Mouse (Mus musculus) megakaryocyte, embryonic 14.5 days (primary cell): ENCODE results near the gene Unc119b. TPM values are rescaled to one million over a fixed set of nuclear protein-coding genes. Genes with fewer than 3 reads are reported as not detected.
"Not testable (repeated sequence)": the region's sequence is repeated elsewhere in the genome, so short reads cannot be mapped to it uniquely, and the experiment has no call there.

ENCODE experiments used
- H3K27me3 ChIP-seq: replicated peaks from 2 replicates; pipeline ENCODE3; 2012; ENCODE audit warnings: inconsistent platforms
- H3K36me3 ChIP-seq: replicated peaks from 2 replicates; pipeline ENCODE3; 2012; ENCODE audit warnings: low read length, inconsistent platforms, mixed read lengths
- H3K4me1 ChIP-seq: 2 replicates; pipeline ENCODE4 v1.6.1; 2012; ENCODE audit warnings: inconsistent platforms
- H3K4me3 ChIP-seq: replicated peaks from 2 replicates; pipeline ENCODE3; 2012; ENCODE audit warnings: moderate library complexity, mild to moderate bottlenecking, inconsistent platforms
- H3K9me3 ChIP-seq: 2 replicates; pipeline ENCODE4 v1.6.1; 2012; ENCODE audit warnings: inconsistent platforms
- FLI1 ChIP-seq: IDR thresholded peaks from 2 replicates; pipeline ENCODE4 v1.6.1; 2012; ENCODE audit warnings: low read length, inconsistent platforms, mixed read lengths
- GATA1 ChIP-seq: IDR thresholded peaks from 3 replicates; pipeline ENCODE4 v1.6.1; 2012; ENCODE audit warnings: mixed read lengths, low read length, inconsistent platforms, borderline replicate concordance
- polyA plus RNA-seq: library from polyadenylated mRNA; stranded (reverse); fragments of >175 nt; gene quantifications from 2 replicates; pipeline ENCODE4 v1.2.3, GENCODE M21; 2012; ENCODE audit warnings: low replicate concordance; ENCODE audit not compliant: insufficient read depth

The Unc119b gene
- polyA plus RNA-seq, 1 experiment: 25.4 TPM

DNA sequence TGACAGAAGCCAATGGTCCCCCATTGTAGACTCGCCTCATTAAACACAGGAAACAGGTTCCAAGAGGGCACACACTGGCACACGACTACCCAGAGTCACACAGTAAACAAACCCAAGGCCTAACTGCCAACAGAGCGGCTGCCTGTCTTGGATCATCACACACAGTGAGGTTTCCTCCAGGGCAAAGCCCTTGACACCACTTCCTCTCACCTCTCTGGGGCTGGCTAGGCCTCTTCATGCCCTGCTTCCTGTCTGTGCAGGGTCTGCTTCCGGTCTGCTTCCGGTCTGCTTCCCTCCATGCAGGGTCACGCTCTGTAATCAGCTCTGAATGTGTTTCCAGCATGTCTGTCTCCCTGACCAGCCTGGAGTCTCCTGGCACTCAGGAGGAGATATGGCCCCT lies 32.6 kb upstream of the Unc119b start:
- Histone ChIP-seq H3K4me1 (peaks cover 51% of the 10 kb centered on the region), H3K36me3 (no peaks in the 10 kb centered on the region), H3K9me3 (no peaks in the 10 kb centered on the region), H3K4me3 (peak overlapping the region; percentile 57), H3K27me3 (peaks cover 6% of the 10 kb centered on the region)
- TF ChIP-seq GATA1: peak; percentile 34; the same call in 1 of the 3 replicates
- TF ChIP-seq FLI1: peak; percentile 94; the same call in 1 of the 2 replicates

DNA sequence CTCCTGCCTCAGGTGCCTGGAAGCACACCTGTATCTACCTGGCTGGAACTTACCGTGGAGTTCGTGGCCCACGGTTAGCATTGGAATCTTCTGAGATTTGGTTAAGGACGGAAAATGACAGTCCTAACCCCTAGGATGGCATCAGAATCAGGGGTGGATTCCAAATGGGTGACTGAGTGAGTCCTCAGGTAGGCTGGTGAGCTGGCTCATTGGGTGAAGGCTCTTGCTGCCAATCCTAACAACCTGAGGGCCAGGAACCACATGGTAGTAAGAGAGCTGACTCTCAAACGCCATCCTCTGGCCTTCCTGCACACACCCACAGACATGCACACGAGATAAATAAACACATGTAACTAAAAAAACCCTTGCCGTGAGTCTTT lies 32.0 kb upstream of the Unc119b start:
- no peaks in the 10 kb centered on the region for H3K36me3 ChIP-seq
- no peak for TF ChIP-seq GATA1
- TF ChIP-seq FLI1: no peak
- H3K9me3 ChIP-seq: no peaks in the 10 kb centered on the region
- H3K27me3 ChIP-seq: peaks cover 1% of the 10 kb centered on the region
- H3K4me3 ChIP-seq: no peak overlapping the region
- peaks cover 50% of the 10 kb centered on the region for H3K4me1 ChIP-seq

DNA sequence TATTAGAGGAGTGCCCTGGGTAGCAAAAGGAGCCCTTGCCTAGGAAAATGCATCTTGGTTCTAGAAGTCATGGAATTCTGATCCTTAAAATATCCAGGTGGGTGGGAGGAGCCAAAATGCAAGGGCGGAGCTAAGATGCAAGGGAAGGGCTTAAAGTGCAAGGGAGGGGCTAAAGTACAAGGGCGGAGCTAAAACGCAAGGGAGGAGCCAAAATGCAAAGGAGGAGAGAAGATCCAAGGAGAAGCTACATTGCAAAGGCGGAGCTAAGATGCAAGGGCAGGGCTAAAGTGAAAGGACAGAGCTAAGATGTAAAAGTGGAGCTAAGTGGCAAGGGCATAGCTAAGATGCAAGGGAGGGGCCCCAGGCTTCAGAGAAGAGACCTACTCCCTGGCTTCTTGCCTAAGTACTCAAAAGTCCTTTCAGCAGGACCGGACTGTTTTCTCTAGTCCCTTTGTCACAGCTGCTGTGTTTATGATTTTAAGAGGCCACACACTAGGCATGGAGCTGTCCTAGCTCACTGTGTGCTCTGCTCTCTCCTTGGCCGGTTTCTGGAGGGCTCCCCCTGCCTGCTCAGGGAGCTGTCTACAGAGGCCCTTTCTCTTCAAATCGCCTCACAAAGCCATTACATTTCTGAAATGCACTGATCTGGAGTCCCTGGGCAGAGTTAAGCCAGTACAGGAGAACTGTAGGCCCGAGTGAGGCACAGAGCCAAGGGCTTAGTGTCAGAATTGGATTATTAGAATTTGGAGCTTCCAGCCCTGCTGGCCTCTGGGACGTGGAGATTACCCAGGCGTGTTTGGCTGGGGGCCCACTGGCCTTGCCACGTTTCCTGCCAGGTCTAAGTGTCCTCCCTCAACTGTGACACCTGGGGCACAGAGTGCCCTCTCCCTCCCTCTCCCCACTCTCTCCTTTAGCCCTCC lies 31.4 kb upstream of the Unc119b start:
- TF ChIP-seq FLI1 (no peak), GATA1 (no peak)
- H3K36me3 ChIP-seq: no peaks in the 10 kb centered on the region
- peaks cover 55% of the 10 kb centered on the region for H3K4me1 ChIP-seq
- H3K27me3 ChIP-seq: peaks cover 1% of the 10 kb centered on the region
- peak overlapping the region; percentile 30 for H3K4me3 ChIP-seq
- no peaks in the 10 kb centered on the region for H3K9me3 ChIP-seq

DNA sequence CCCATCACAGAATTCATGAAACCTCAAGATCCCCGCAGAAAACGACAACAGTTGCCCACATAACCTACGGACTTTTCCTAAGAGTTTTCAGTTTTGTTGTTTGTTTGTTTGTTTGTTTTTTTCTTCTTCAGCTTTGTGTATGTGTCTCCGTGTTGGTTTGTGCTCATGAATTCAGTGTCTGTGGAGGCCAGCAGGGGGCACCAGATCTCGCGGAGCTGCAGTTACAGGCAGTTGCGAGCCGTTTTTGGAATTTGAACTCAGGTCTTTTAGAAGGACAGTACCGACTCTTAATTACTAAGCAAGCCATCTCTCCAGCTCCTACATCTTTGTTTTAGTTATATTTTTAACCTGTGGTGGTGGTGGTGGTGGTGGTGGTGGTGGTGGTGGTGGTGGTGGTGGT lies 30.6 kb upstream of the Unc119b start:
- H3K4me1 ChIP-seq: peaks cover 63% of the 10 kb centered on the region
- no peak overlapping the region for H3K4me3 ChIP-seq
- peaks cover 1% of the 10 kb centered on the region for H3K27me3 ChIP-seq
- H3K9me3 ChIP-seq: no peaks in the 10 kb centered on the region
- no peaks in the 10 kb centered on the region for H3K36me3 ChIP-seq
- TF ChIP-seq GATA1 (no peak), FLI1 (no peak)

DNA sequence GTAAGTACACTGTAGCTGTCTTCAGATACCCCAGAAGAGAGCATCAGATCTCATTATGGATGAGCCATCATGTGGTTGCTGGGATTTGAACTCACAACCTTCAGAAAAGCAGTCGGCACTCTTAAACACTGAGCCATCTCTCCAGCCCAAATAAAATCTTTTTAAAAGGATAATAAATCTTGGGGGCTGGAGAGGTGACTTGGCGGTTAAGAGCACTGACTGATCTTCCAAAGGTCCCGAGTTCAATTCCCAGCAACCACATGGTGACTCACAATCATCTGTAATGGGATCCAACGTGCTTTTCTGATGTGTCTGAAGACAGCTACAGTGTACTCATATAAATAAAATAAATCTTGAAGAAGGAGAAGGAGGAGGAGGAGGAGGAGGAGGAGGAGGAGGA lies 29.7 kb upstream of the Unc119b start:
- not testable (repeated sequence) for H3K36me3 ChIP-seq, H3K27me3 ChIP-seq, H3K4me3 ChIP-seq, H3K9me3 ChIP-seq
- peaks cover 72% of the 10 kb centered on the region for H3K4me1 ChIP-seq

DNA sequence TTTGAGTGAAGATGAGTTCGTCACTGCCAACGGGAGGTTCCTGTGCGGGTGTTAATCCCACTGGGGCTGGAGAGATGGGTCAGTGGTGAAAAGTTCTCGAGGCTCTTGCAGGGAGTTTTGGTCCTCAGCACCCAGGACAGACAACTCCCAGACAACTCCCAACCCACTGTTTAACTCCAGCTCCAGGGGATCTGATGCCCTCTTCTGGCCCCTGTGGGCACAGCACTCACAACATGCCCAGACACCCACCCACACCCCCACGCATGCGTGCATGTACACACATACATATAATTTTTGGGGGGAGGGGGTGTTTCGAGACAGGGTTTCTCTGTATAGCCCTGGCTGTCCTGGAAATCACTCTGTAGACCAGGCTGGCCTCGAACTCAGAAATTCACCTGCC lies 28.8 kb upstream of the Unc119b start:
- TF ChIP-seq FLI1 (no peak), GATA1 (no peak)
- no peaks in the 10 kb centered on the region for H3K36me3 ChIP-seq
- no peaks in the 10 kb centered on the region for H3K27me3 ChIP-seq
- no peaks in the 10 kb centered on the region for H3K9me3 ChIP-seq
- peaks cover 75% of the 10 kb centered on the region for H3K4me1 ChIP-seq
- no peak overlapping the region for H3K4me3 ChIP-seq

DNA sequence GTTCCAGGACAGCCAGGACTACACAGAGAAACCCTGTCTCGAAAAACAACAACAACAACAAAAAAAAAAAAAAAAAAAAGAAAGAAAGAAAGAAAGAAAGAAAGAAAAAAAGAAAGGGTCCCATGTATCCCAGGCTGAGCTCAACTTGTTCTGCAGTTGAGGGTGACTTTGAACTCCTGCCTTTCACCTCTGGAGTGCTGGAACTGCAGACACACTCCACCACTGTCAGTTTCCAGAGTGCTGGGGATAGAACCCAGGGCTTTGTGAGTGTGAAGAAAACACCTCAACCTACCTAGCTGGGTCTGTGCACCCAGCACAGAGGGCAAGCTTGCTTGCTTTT lies 27.1 kb upstream of the Unc119b start:
- H3K36me3 ChIP-seq, H3K9me3 ChIP-seq, H3K27me3 ChIP-seq, H3K4me3 ChIP-seq: not testable (repeated sequence)
- H3K4me1 ChIP-seq: peaks cover 62% of the 10 kb centered on the region

DNA sequence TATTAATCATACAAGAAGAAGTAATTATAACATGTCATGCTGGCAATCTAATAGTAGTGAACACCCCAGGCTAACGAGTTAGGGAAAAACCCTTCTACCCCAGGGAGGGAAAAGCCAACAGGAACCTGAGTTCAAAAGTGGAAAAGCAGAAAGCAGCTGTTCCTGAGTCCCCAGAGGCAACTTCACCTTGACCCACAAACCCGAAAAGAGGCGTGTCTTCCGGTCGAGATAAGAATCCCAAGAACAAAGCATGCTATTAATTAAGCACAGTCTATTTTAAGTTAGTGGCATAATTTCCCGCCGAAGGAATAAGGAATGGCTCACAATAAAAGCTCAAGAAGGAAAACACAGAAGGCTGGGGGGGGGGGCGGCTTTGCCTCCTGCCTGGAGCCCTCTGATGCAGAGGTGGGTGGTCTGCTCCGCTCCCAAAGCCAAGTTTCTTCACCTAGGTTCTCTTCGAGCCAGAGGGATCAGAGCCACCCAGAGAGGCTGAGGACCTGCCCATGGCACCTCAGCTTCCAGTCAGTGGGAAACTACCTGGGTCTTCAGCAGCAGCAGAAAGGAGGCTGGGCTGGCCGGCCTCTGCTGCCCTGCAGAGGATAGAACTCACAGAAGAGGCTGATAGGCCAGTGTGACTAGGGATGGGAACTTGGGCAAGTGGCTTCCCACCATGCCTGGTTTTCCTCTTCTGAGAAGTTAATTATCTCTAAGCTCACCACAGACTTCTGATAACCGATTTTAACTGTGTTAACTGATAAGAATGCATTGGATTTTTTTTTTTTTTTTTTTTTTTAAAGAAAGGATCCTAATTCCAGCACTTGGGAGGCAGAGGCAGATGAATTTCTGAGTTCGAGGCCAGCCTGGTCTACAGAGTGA lies 26.5 kb upstream of the Unc119b start:
- H3K4me1 ChIP-seq: peaks cover 60% of the 10 kb centered on the region
- no peaks in the 10 kb centered on the region for H3K9me3 ChIP-seq
- no peak for TF ChIP-seq GATA1
- no peak for TF ChIP-seq FLI1
- peak overlapping the region; percentile 46 for H3K4me3 ChIP-seq
- H3K36me3 ChIP-seq: no peaks in the 10 kb centered on the region
- no peaks in the 10 kb centered on the region for H3K27me3 ChIP-seq

DNA sequence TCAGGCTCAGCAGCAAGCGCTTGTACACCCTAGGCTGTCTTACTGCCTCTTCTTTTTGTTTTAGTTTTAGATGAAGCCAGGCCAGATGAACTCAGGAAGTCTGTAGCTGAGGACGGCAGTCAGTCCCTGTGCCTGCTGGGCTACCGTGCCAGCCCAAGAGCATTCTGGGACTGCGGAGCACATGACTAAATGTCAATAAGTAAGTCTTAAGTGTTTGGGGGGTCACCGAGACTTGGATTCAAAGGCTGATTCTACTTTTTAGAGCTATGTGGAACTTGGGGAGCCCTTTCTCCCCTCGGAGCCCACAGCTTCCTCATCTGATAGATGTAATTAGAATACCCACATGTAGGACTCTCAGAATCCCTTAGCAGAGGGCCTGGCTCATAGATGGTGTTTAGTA lies 25.9 kb upstream of the Unc119b start:
- H3K27me3 ChIP-seq: no peaks in the 10 kb centered on the region
- no peaks in the 10 kb centered on the region for H3K36me3 ChIP-seq
- no peak for TF ChIP-seq FLI1
- TF ChIP-seq GATA1: no peak
- no peaks in the 10 kb centered on the region for H3K9me3 ChIP-seq
- H3K4me3 ChIP-seq: peak overlapping the region; percentile 46
- H3K4me1 ChIP-seq: peaks cover 60% of the 10 kb centered on the region

DNA sequence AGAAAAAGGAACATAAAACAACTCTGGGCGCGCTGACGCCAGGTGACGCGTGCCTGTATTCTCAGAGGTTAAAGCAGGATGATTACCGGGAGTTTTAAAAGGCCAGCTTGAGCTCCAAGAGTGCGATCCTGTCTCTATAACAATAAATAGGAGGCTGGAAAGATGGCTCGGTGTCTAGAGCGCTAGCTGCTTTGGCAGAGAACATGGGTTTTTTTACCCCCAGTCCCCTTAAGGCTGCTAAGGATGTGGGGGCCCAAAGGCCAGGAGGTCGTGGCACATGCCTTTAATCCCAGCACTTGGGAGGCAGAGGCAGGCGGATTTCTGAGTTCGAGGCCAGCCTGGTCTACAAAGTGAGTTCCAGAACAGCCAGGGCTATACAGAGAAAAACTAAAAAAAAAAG lies 24.4 kb upstream of the Unc119b start:
- Histone ChIP-seq H3K27me3 (no peaks in the 10 kb centered on the region), H3K9me3 (no peaks in the 10 kb centered on the region), H3K4me3 (peak overlapping the region; percentile 97), H3K4me1 (peaks cover 70% of the 10 kb centered on the region), H3K36me3 (peaks cover 7% of the 10 kb centered on the region)
- no peak for TF ChIP-seq GATA1
